Mouse (Mus musculus) lung, postnatal 0 days (tissue): Measurements from ENCODE around the gene Higd1c.

Source experiments
- CTCF ChIP-seq: IDR thresholded peaks from 2 replicates; pipeline ENCODE4 v1.5.1; 2016; ENCODE audit warnings: antibody characterized with exemption, mild to moderate bottlenecking
- EP300 ChIP-seq: IDR thresholded peaks from 2 replicates; pipeline ENCODE4 v1.6.1; 2016; ENCODE audit warnings: antibody characterized with exemption, mild to moderate bottlenecking, control low read depth

DNA sequence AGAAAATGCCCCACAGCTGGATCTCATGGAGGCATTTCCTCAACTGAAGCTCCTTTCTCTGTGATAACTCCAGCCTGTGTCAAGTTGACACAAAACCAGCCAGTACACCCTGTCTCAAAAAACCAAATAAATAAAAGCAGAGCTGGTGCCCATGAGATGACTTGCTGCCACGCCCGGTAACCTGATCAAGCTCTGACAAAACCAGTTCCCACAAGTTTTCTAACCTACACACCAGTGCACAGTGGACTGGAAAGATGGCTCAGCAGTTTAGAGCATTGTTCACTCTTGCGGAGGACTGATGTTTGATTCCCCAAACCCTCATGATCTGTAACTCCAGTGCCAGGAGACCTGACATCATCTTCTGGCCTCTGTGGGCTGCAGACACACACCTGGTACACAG lies 39.1 kb upstream of the Higd1c start:
- TF ChIP-seq CTCF (no peak), EP300 (no peak)
